Mouse (Mus musculus) kidney, embryonic 16.5 days (tissue): ENCODE measurements around the gene Ccl12. TPM values are rescaled to one million over a fixed set of nuclear protein-coding genes. Genes with fewer than 3 reads are reported as not detected.

Experiments used
- ATAC-seq: fragments of 200-750 bp; cut with Nextera tagmentation; 2 replicates; pipeline ENCODE4 v1.8.0; 2017; ENCODE audit warnings: moderate TSS enrichment; ENCODE audit not compliant: low FRiP score, low TSS enrichment
- H3K27ac ChIP-seq: fragments of 300-500 bp; sonication (generic); 2 replicates; pipeline ENCODE4 v1.5.1; 2014; ENCODE audit warnings: low read length
- H3K27me3 ChIP-seq: fragments of 300-500 bp; sonication (generic); 2 replicates; pipeline ENCODE4 v1.6.1; 2014; ENCODE audit warnings: low read length, control low read depth, mixed read lengths; ENCODE audit not compliant: insufficient read depth
- H3K36me3 ChIP-seq: fragments of 300-500 bp; sonication (generic); 2 replicates; pipeline ENCODE4 v1.6.1; 2014; ENCODE audit warnings: low read length, control low read depth, mixed read lengths; ENCODE audit not compliant: insufficient read depth
- H3K4me1 ChIP-seq: fragments of 300-500 bp; sonication (generic); 2 replicates; pipeline ENCODE4 v1.6.1; 2014; ENCODE audit warnings: low read length, control low read depth, mixed read lengths; ENCODE audit not compliant: insufficient read depth
- H3K4me2 ChIP-seq: fragments of 300-500 bp; sonication (generic); replicated peaks from 2 replicates; pipeline ENCODE4 v1.6.1; 2014; ENCODE audit warnings: low read depth, low read length
- H3K4me3 ChIP-seq: fragments of 300-500 bp; sonication (generic); 2 replicates; pipeline ENCODE4 v1.5.1; 2014; ENCODE audit warnings: mild to moderate bottlenecking, low read length
- H3K9ac ChIP-seq: fragments of 300-500 bp; sonication (generic); replicated peaks from 2 replicates; pipeline ENCODE4 v1.6.1; 2014; ENCODE audit warnings: low read length
- H3K9me3 ChIP-seq: fragments of 300-500 bp; sonication (generic); 2 replicates; pipeline ENCODE4 v1.6.1; 2016; ENCODE audit warnings: low read length, control low read depth
- WGBS: fragments of 180-500 bp; shearing (Covaris S2); extraction: QIAGEN DNeasy Blood & Tissue Kit; methylation state at CpG from one replicate; pipeline ENCODE4 v1.1.7; 2014; 5-methylcytosine and 5-hydroxymethylcytosine counted together
- polyA plus RNA-seq: library from polyadenylated mRNA; unstranded; fragments of >200 nt; fragmentation: Nextera tagmentation; extraction: Ambion mirVana; gene quantifications from 2 replicates; pipeline ENCODE4 v1.2.1, GENCODE M21; 2015

The Ccl12 gene
- polyA plus RNA-seq, 1 experiment from 2014 or later: 2.2 TPM

- no peaks in the 10 kb centered on the region for H3K36me3 ChIP-seq
Measured at GRCm38 (mm10) chr11:82077031-82077430, 24.6 kb upstream of the Ccl12 start.

GRCm38 (mm10) chr11:82078136-82078730, 23.4 kb upstream of the Ccl12 start:
- no peak overlapping the region for H3K4me3 ChIP-seq
- no peaks in the 10 kb centered on the region for H3K27me3 ChIP-seq
- H3K4me1 ChIP-seq: no peaks in the 10 kb centered on the region
- no peak overlapping the region for H3K27ac ChIP-seq
- H3K4me2 ChIP-seq: no peak overlapping the region
- no peaks in the 10 kb centered on the region for H3K9me3 ChIP-seq
- no peak overlapping the region for H3K9ac ChIP-seq
- no peaks in the 10 kb centered on the region for H3K36me3 ChIP-seq
- no peak for ATAC-seq

More at GRCm38 (mm10) chr11:82077031-82077430, 24.6 kb upstream of the Ccl12 start:
- Histone ChIP-seq H3K9ac (no peak overlapping the region), H3K27ac (no peak overlapping the region), H3K4me1 (no peaks in the 10 kb centered on the region), H3K4me3 (no peak overlapping the region), H3K27me3 (no peaks in the 10 kb centered on the region), H3K9me3 (no peaks in the 10 kb centered on the region), H3K4me2 (no peak overlapping the region)
- no peak for ATAC-seq
- 68% methylated on average over 3 of the region's 3 CpGs for WGBS

GRCm38 (mm10) chr11:82080865-82081264, 20.8 kb upstream of the Ccl12 start:
- Histone ChIP-seq H3K36me3 (no peaks in the 10 kb centered on the region), H3K27me3 (no peaks in the 10 kb centered on the region), H3K9me3 (no peaks in the 10 kb centered on the region), H3K4me3 (no peak overlapping the region), H3K27ac (no peak overlapping the region), H3K9ac (no peak overlapping the region), H3K4me1 (no peaks in the 10 kb centered on the region), H3K4me2 (no peak overlapping the region)
- ATAC-seq: no peak
- 71% methylated on average over 3 of the region's 3 CpGs for WGBS

- H3K9me3 ChIP-seq: no peaks in the 10 kb centered on the region
- WGBS: 92% methylated on average over 3 of the region's 3 CpGs
- ATAC-seq: no peak
Measured at GRCm38 (mm10) chr11:82084360-82084759, 17.3 kb upstream of the Ccl12 start.

GRCm38 (mm10) chr11:82099511-82100323, 1.9 kb upstream of the Ccl12 start:
- Histone ChIP-seq H3K36me3 (no peaks in the 10 kb centered on the region), H3K4me1 (no peaks in the 10 kb centered on the region), H3K9ac (no peak overlapping the region), H3K4me2 (no peak overlapping the region), H3K27me3 (no peaks in the 10 kb centered on the region), H3K27ac (no peak overlapping the region), H3K9me3 (no peaks in the 10 kb centered on the region), H3K4me3 (no peak overlapping the region)
- 80% methylated on average over 10 of the region's 10 CpGs for WGBS
- no peak for ATAC-seq

More at GRCm38 (mm10) chr11:82084360-82084759, 17.3 kb upstream of the Ccl12 start:
- Histone ChIP-seq H3K4me1 (no peaks in the 10 kb centered on the region), H3K9ac (no peak overlapping the region), H3K27me3 (no peaks in the 10 kb centered on the region), H3K4me2 (no peak overlapping the region), H3K4me3 (no peak overlapping the region), H3K36me3 (no peaks in the 10 kb centered on the region), H3K27ac (no peak overlapping the region)

- WGBS: 76% methylated on average over 4 of the region's 4 CpGs
- H3K4me2 ChIP-seq: no peak overlapping the region
- no peaks in the 10 kb centered on the region for H3K4me1 ChIP-seq
- ATAC-seq: no peak
- no peak overlapping the region for H3K27ac ChIP-seq
- H3K27me3 ChIP-seq: no peaks in the 10 kb centered on the region
- H3K9me3 ChIP-seq: no peaks in the 10 kb centered on the region
- H3K36me3 ChIP-seq: no peaks in the 10 kb centered on the region
- H3K4me3 ChIP-seq: no peak overlapping the region
- H3K9ac ChIP-seq: no peak overlapping the region
Measured at GRCm38 (mm10) chr11:82101087-82101486, 558 bp upstream of the Ccl12 start.

- no peak overlapping the region for H3K9ac ChIP-seq
- no peaks in the 10 kb centered on the region for H3K36me3 ChIP-seq
- H3K27ac ChIP-seq: no peak overlapping the region
- H3K4me3 ChIP-seq: no peak overlapping the region
- no peaks in the 10 kb centered on the region for H3K27me3 ChIP-seq
- H3K9me3 ChIP-seq: no peaks in the 10 kb centered on the region
- H3K4me2 ChIP-seq: no peak overlapping the region
- H3K4me1 ChIP-seq: no peaks in the 10 kb centered on the region
- ATAC-seq: no peak
Measured at GRCm38 (mm10) chr11:82109611-82110010, 8.0 kb downstream of the Ccl12 start.

- H3K4me1 ChIP-seq: no peaks in the 10 kb centered on the region
- no peaks in the 10 kb centered on the region for H3K36me3 ChIP-seq
- H3K27me3 ChIP-seq: no peaks in the 10 kb centered on the region
- H3K27ac ChIP-seq: no peak overlapping the region
- no peaks in the 10 kb centered on the region for H3K9me3 ChIP-seq
- no peak for ATAC-seq
- no peak overlapping the region for H3K4me3 ChIP-seq
- WGBS: 43% methylated on average over 6 of the region's 6 CpGs
- H3K9ac ChIP-seq: no peak overlapping the region
- H3K4me2 ChIP-seq: no peak overlapping the region
Measured at GRCm38 (mm10) chr11:82110372-82111248, 9.0 kb downstream of the Ccl12 start.

GRCm38 (mm10) chr11:82114885-82115284, 13.2 kb downstream of the Ccl12 start, which contains the start of gene Ccl8:
Gene Ccl8, plus strand, starts transcription at chr11:82115185.
- no peaks in the 10 kb centered on the region for H3K36me3 ChIP-seq
- no peak within 1 kb of the TSS for H3K4me3 ChIP-seq
- no peaks in the 10 kb centered on the region for H3K9me3 ChIP-seq
- H3K9ac ChIP-seq: no peak within 1 kb of the TSS
- H3K4me2 ChIP-seq: no peak within 1 kb of the TSS
- 83% methylated on average over 3 of the region's 3 CpGs for WGBS
- H3K4me1 ChIP-seq: no peaks in the 10 kb centered on the region
- no peaks in the 10 kb centered on the region for H3K27me3 ChIP-seq
- no peak within 1 kb of the TSS for H3K27ac ChIP-seq
- no peak for ATAC-seq
